Comparison of ENCODE assay signal across 9 mouse cellular contexts in genomic region chr10:95200323-95200722, GRCm38 (mm10).
A peak's percentile ranks its signal among the peaks of the same experiment; 100 is the strongest.
DNase-seq lines count a peak whose midpoint lies in the region; ATAC-seq and TF ChIP-seq lines count a peak whose summit lies in the region.
"Had no signal": no experiment of that assay in that cellular context is flagged by ENCODE, and none has a peak within 500 bp of the region (broad histone marks: within the 10 kb centered on the region; RNA-seq: fewer than 3 reads in every experiment).

No protein-coding gene starts in this region.

- peak; percentile 32 for ATAC-seq in forebrain, embryonic 15.5 days (replicated peaks)
- peak; percentile 53 for ATAC-seq in lung, embryonic 16.5 days (ENCODE audit: low read depth)
- ATAC-seq in megakaryocyte, adult 5-6 weeks (ENCODE audit: poor library complexity, severe bottlenecking): no peak
- ATAC-seq in megakaryocyte-erythroid progenitor cell, adult 5-6 weeks (replicated peaks; ENCODE audit: low FRiP score, low TSS enrichment, poor library complexity, severe bottlenecking): no peak
- ATAC-seq in hindbrain, embryonic 16.5 days: no peak; the same call in 1 of the 2 replicates

- no peaks in the 10 kb centered on the region for H3K36me3 ChIP-seq in forebrain, embryonic 15.5 days
- no peaks in the 10 kb centered on the region for H3K36me3 ChIP-seq in lung, embryonic 16.5 days (ENCODE audit: control insufficient read depth, insufficient read depth, low read length)
- no peaks in the 10 kb centered on the region for H3K36me3 ChIP-seq in hindbrain, embryonic 16.5 days (ENCODE audit: control insufficient read depth, insufficient read depth, low read length)

- DNase-seq in kidney, postnatal 14 days: peak; percentile 29
- no peak for DNase-seq in kidney, adult 18-20 months
- peak; percentile 77 for DNase-seq in brain, embryonic 14.5 days (ENCODE audit: low read depth)

- no peak overlapping the region for H3K4me2 ChIP-seq in forebrain, embryonic 15.5 days (replicated peaks)
- no peak overlapping the region for H3K4me2 ChIP-seq in lung, embryonic 16.5 days (ENCODE audit: low read depth, low read length)
- H3K4me2 ChIP-seq in hindbrain, embryonic 16.5 days (ENCODE audit: low read length): no peak overlapping the region

- H3K27me3 ChIP-seq in forebrain, embryonic 15.5 days: no peaks in the 10 kb centered on the region
- no peaks in the 10 kb centered on the region for H3K27me3 ChIP-seq in lung, embryonic 16.5 days (ENCODE audit: control insufficient read depth, insufficient read depth, low read depth, low read length)
- no peaks in the 10 kb centered on the region for H3K27me3 ChIP-seq in hindbrain, embryonic 16.5 days (replicated peaks; ENCODE audit: control insufficient read depth, insufficient read depth, low read length)

- H3K9ac ChIP-seq in forebrain, embryonic 15.5 days (replicated peaks): no peak overlapping the region
- H3K9ac ChIP-seq in lung, embryonic 16.5 days (ENCODE audit: low read length): no peak overlapping the region
- H3K9ac ChIP-seq in hindbrain, embryonic 16.5 days (ENCODE audit: low read depth, low read length): no peak overlapping the region

- no peak for TF ChIP-seq CTCF in brain, embryonic 14.5 days (IDR thresholded peaks at IDR 0.05; ENCODE audit: borderline replicate concordance, extremely low read depth, insufficient read depth, insufficient read length)

- TF ChIP-seq POLR2A in brain, embryonic 14.5 days (IDR thresholded peaks at IDR 0.05; ENCODE audit: borderline replicate concordance, extremely low read depth, insufficient read depth, insufficient read length, poor library complexity, severe bottlenecking): no peak

- WGBS in forebrain, embryonic 15.5 days: 25% methylated on average over 7 of the region's 7 CpGs
- WGBS in lung, embryonic 16.5 days: 34% methylated on average over 7 of the region's 7 CpGs
- WGBS in hindbrain, embryonic 16.5 days: 36% methylated on average over 7 of the region's 7 CpGs

- H3K27ac ChIP-seq in forebrain, embryonic 15.5 days (replicated peaks): no peak overlapping the region
- H3K27ac ChIP-seq in lung, embryonic 16.5 days (ENCODE audit: low read length): peak overlapping the region; percentile 21; the same call in 1 of the 2 replicates
- H3K27ac ChIP-seq in hindbrain, embryonic 16.5 days (ENCODE audit: low read depth, low read length): no peak overlapping the region

- H3K9me3 ChIP-seq in forebrain, embryonic 15.5 days: no peaks in the 10 kb centered on the region
- no peaks in the 10 kb centered on the region for H3K9me3 ChIP-seq in lung, embryonic 16.5 days (ENCODE audit: control insufficient read depth, low read length)
- H3K9me3 ChIP-seq in hindbrain, embryonic 16.5 days (ENCODE audit: control insufficient read depth, low read length): no peaks in the 10 kb centered on the region
- H3K9me3 ChIP-seq: G1E had no signal

- no peak overlapping the region for H3K4me3 ChIP-seq in forebrain, embryonic 15.5 days
- no peak overlapping the region for H3K4me3 ChIP-seq in lung, embryonic 16.5 days (ENCODE audit: low read length)
- no peak overlapping the region for H3K4me3 ChIP-seq in hindbrain, embryonic 16.5 days (ENCODE audit: low read length)

- H3K4me1 ChIP-seq in forebrain, embryonic 15.5 days: peaks cover 17% of the 10 kb centered on the region
- peaks cover 28% of the 10 kb centered on the region for H3K4me1 ChIP-seq in lung, embryonic 16.5 days (replicated peaks; ENCODE audit: control insufficient read depth, insufficient read depth, low read length)
- no peaks in the 10 kb centered on the region; the same call in 1 of the 2 replicates for H3K4me1 ChIP-seq in hindbrain, embryonic 16.5 days (ENCODE audit: control insufficient read depth, insufficient read depth, low read depth, low read length)

Comparison
In these comparisons a context has a peak if more than half of its experiments do, and no peak if none do; other contexts are left out.
1. ATAC-seq: peak in forebrain, embryonic 15.5 days (single experiment) and lung, embryonic 16.5 days (single experiment); none in megakaryocyte, adult 5-6 weeks (single experiment), megakaryocyte-erythroid progenitor cell, adult 5-6 weeks (single experiment) and hindbrain, embryonic 16.5 days (single experiment).